Mouse (Mus musculus) forebrain, postnatal 0 days (tissue): ENCODE results near the gene Mfn1. TPM values are rescaled to one million over a fixed set of nuclear protein-coding genes. Genes with fewer than 3 reads are reported as not detected.
A peak's percentile ranks its signal among the peaks of the same experiment; 100 is the strongest.

ENCODE experiments used
- ATAC-seq: fragments of 200-750 bp; cut with Nextera tagmentation; 2 replicates; pipeline ENCODE4 v1.8.0; 2017; ENCODE audit warnings: mild to moderate bottlenecking, moderate library complexity
- DNase-seq: peaks from one replicate; pipeline ENCODE4 v3.0.0-alpha.2; 2015
- H3K27ac ChIP-seq: fragments of 300-500 bp; sonication (generic); 2 replicates; pipeline ENCODE4 v1.5.1; 2014; ENCODE audit warnings: low read depth, mild to moderate bottlenecking, antibody characterized with exemption, low read length, moderate library complexity, mixed read lengths
- H3K27me3 ChIP-seq: fragments of 300-500 bp; sonication (generic); 2 replicates; pipeline ENCODE4 v1.6.1; 2014; ENCODE audit warnings: mild to moderate bottlenecking, low read length, mixed read lengths; ENCODE audit not compliant: insufficient read depth
- H3K36me3 ChIP-seq: fragments of 300-500 bp; sonication (generic); 2 replicates; pipeline ENCODE4 v1.6.1; 2014; ENCODE audit warnings: mild to moderate bottlenecking, moderate library complexity; ENCODE audit not compliant: insufficient read depth
- H3K4me1 ChIP-seq: fragments of 300-500 bp; sonication (generic); 2 replicates; pipeline ENCODE4 v1.6.1; 2014; ENCODE audit warnings: antibody characterized with exemption; ENCODE audit not compliant: insufficient read depth
- H3K4me2 ChIP-seq: fragments of 300-500 bp; sonication (generic); 2 replicates; pipeline ENCODE4 v1.6.1; 2014; ENCODE audit warnings: low read depth, mild to moderate bottlenecking, moderate library complexity
- H3K4me3 ChIP-seq: fragments of 300-500 bp; sonication (generic); 2 replicates; pipeline ENCODE4 v1.5.1; 2014; ENCODE audit warnings: low read depth, low read length, mixed read lengths
- H3K9ac ChIP-seq: fragments of 300-500 bp; sonication (generic); 2 replicates; pipeline ENCODE4 v1.6.1; 2014; ENCODE audit warnings: mild to moderate bottlenecking
- H3K9me3 ChIP-seq: fragments of 300-500 bp; sonication (generic); 2 replicates; pipeline ENCODE4 v1.6.1; 2016; ENCODE audit warnings: low read length
- CTCF ChIP-seq: sonication (generic); IDR thresholded peaks from 2 replicates; pipeline ENCODE4 v1.5.1; 2016; ENCODE audit warnings: antibody characterized with exemption, control low read depth, low read depth
- whole genome bisulfite sequencing: fragments of 180-500 bp; shearing (Covaris S2); extraction: QIAGEN DNeasy Blood & Tissue Kit; methylation state at CpG from one replicate; pipeline ENCODE4 v1.1.7; 2014; 5-methylcytosine and 5-hydroxymethylcytosine counted together
- polyA plus RNA-seq: library from polyadenylated mRNA; unstranded; fragments of >200 nt; fragmentation: Nextera tagmentation; extraction: Ambion mirVana; gene quantifications from 2 replicates; pipeline ENCODE4 v1.2.1, GENCODE M21; 2015
- total RNA-seq: library from RNA; depleted of rRNA; stranded (reverse); fragments of >200 nt; gene quantifications from 2 replicates; pipeline ENCODE4 v1.2.3, GENCODE M21; 2014

The Mfn1 gene
- total and polyA plus RNA-seq, 2 experiments from 2014 or later: 30.1 to 52.6 TPM

GRCm38 (mm10) chr3:32553061-32553460 is 23.8 kb downstream of the Mfn1 start:
- H3K27ac ChIP-seq: no peak overlapping the region
- H3K27me3 ChIP-seq: no peaks in the 10 kb centered on the region
- no peaks in the 10 kb centered on the region for H3K4me1 ChIP-seq
- H3K9me3 ChIP-seq: no peaks in the 10 kb centered on the region
- H3K36me3 ChIP-seq: peaks cover 33% of the 10 kb centered on the region
- TF ChIP-seq CTCF: peak; percentile 45
- no peak overlapping the region for H3K4me3 ChIP-seq
- ATAC-seq (peak; percentile 77), DNase-seq (peak; percentile 28)
- no peak overlapping the region for H3K9ac ChIP-seq
- H3K4me2 ChIP-seq: no peak overlapping the region
- 97% methylated on average over 1 of the region's 1 CpGs for WGBS

DNA sequence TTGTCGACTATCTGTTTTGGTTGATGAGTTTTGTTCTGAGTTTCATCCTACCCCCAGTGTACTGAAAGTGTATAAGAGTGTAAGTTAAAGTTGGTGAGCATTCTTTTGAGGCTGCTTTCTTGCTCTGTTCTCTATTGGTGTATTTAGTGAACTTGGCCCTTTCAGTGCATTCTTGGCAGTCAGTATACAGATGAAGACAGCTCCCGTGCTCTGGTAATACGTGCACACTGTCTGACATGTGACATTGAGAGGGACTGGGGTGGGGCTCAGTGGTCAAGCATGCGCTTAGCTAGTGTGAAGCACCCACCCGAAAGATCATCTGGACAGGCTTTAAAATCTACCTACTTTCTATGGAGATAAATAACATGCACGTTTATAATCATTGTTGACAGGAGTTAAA is 34.1 kb downstream of the Mfn1 start:
- 94% methylated on average over 6 of the region's 6 CpGs for WGBS
- TF ChIP-seq CTCF: no peak
- Histone ChIP-seq H3K4me1 (no peaks in the 10 kb centered on the region), H3K9me3 (no peaks in the 10 kb centered on the region), H3K27ac (no peak overlapping the region), H3K27me3 (no peaks in the 10 kb centered on the region), H3K9ac (no peak overlapping the region), H3K36me3 (peaks cover 55% of the 10 kb centered on the region), H3K4me3 (no peak overlapping the region), H3K4me2 (no peak overlapping the region)
- DNase-seq (no peak), ATAC-seq (no peak)

GRCm38 (mm10) chr3:32573086-32573485 is 43.8 kb downstream of the Mfn1 start:
- WGBS: 89% methylated on average over 2 of the region's 2 CpGs
- H3K27ac ChIP-seq: no peak overlapping the region
- H3K9ac ChIP-seq: no peak overlapping the region
- no peak for DNase-seq
- H3K36me3 ChIP-seq: peaks cover 59% of the 10 kb centered on the region
- H3K4me3 ChIP-seq: no peak overlapping the region
- ATAC-seq: no peak
- no peak for TF ChIP-seq CTCF
- no peaks in the 10 kb centered on the region for H3K27me3 ChIP-seq
- H3K9me3 ChIP-seq: no peaks in the 10 kb centered on the region
- no peaks in the 10 kb centered on the region for H3K4me1 ChIP-seq
- H3K4me2 ChIP-seq: no peak overlapping the region

DNA sequence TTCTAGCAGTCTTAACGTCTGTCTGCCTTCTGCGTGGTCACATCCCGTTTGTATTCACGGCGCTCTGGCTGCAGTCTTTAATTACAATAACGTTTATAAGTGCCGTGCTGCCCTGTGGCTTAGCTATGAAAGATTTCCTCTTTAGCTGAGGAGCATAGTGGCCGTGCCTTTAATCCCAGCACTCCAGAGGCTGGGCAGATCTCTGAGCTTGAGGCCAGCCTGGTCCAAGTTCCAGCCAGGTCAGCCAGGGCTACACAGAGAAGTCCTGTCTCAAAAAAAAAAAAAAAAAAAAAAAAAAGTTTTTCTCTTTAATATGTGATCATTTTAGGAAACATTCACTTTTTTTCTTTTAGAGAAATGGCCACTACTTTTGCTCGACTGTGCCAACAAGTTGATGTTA is 44.6 kb downstream of the Mfn1 start:
- Histone ChIP-seq H3K4me2 (no peak overlapping the region), H3K4me1 (no peaks in the 10 kb centered on the region), H3K9ac (no peak overlapping the region), H3K36me3 (peaks cover 53% of the 10 kb centered on the region), H3K27me3 (no peaks in the 10 kb centered on the region), H3K9me3 (no peaks in the 10 kb centered on the region), H3K27ac (no peak overlapping the region), H3K4me3 (no peak overlapping the region)
- TF ChIP-seq CTCF: no peak
- ATAC-seq: no peak
- DNase-seq: no peak
- WGBS: 27% methylated on average over 9 of the region's 9 CpGs

DNA sequence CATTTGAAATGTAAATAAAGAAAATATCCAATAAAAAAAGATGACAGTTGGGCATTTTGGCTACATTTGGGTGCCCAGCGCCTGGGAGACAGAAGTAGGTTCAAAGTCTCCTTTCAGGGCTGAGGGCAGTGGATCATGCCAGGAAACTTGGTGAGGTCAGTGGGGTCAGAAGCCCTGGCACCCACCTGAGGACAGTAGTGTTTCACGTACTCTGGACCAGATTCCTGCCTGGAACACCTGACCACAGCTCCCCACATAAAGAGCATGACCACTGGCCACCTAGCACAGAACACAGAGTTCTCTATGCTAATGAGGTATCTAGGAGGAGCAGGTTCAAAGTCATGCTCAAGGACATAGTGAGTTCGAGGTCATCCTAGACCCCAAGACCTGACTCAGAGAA is 45.9 kb downstream of the Mfn1 start:
- WGBS: 95% methylated on average over 3 of the region's 3 CpGs
- H3K4me2 ChIP-seq: no peak overlapping the region
- no peak for TF ChIP-seq CTCF
- no peak overlapping the region for H3K4me3 ChIP-seq
- H3K27me3 ChIP-seq: no peaks in the 10 kb centered on the region
- H3K36me3 ChIP-seq: peaks cover 43% of the 10 kb centered on the region
- no peak for ATAC-seq
- no peak overlapping the region for H3K9ac ChIP-seq
- H3K9me3 ChIP-seq: no peaks in the 10 kb centered on the region
- DNase-seq: no peak
- H3K27ac ChIP-seq: no peak overlapping the region
- no peaks in the 10 kb centered on the region for H3K4me1 ChIP-seq

- H3K36me3 ChIP-seq: peaks cover 53% of the 10 kb centered on the region
- peak; percentile 16; the same call in 1 of the 2 replicates for TF ChIP-seq CTCF
- H3K4me1 ChIP-seq: no peaks in the 10 kb centered on the region
- H3K27me3 ChIP-seq: no peaks in the 10 kb centered on the region
- no peak overlapping the region for H3K27ac ChIP-seq
- no peak for ATAC-seq
- H3K4me3 ChIP-seq: no peak overlapping the region
- no peaks in the 10 kb centered on the region for H3K9me3 ChIP-seq
- no peak overlapping the region for H3K9ac ChIP-seq
- no peak overlapping the region for H3K4me2 ChIP-seq
- 88% methylated on average over 5 of the region's 5 CpGs for WGBS
- no peak for DNase-seq
Measured at GRCm38 (mm10) chr3:32578772-32579171, 49.5 kb downstream of the Mfn1 start.

GRCm38 (mm10) chr3:32580738-32581137 is 51.5 kb downstream of the Mfn1 start:
- H3K4me2 ChIP-seq: no peak overlapping the region
- no peaks in the 10 kb centered on the region for H3K27me3 ChIP-seq
- H3K9ac ChIP-seq: no peak overlapping the region
- no peak for TF ChIP-seq CTCF
- ATAC-seq (no peak), DNase-seq (no peak)
- no peaks in the 10 kb centered on the region for H3K9me3 ChIP-seq
- H3K36me3 ChIP-seq: peaks cover 49% of the 10 kb centered on the region
- H3K4me3 ChIP-seq: no peak overlapping the region
- H3K4me1 ChIP-seq: no peaks in the 10 kb centered on the region
- 82% methylated on average over 3 of the region's 3 CpGs for WGBS
- no peak overlapping the region for H3K27ac ChIP-seq

DNA sequence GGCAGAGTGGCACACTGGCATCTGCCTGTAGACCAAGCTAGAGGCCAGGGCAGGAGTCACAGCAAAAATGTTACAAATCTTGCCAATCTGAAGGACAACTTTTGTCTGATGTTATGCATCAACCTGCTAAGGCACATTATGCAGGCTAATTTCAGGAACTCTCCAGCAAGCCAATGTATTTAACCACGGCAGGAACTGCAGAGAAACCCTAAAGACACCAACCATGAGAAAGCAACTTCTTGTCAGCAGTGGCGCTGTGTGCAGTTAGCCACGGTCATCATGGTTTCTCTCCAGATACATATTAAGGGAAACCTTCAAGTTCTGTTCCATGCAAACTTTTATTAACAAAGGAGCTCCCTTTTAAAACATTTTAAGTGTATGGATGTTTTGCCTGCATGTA is 52.6 kb downstream of the Mfn1 start:
- Histone ChIP-seq H3K9ac (no peak overlapping the region), H3K36me3 (peaks cover 40% of the 10 kb centered on the region), H3K9me3 (no peaks in the 10 kb centered on the region), H3K4me1 (no peaks in the 10 kb centered on the region), H3K4me2 (no peak overlapping the region), H3K27me3 (no peaks in the 10 kb centered on the region), H3K27ac (no peak overlapping the region), H3K4me3 (no peak overlapping the region)
- no peak for TF ChIP-seq CTCF
- ATAC-seq: no peak
- no peak for DNase-seq
- WGBS: 93% methylated on average over 3 of the region's 3 CpGs
